Mouse (Mus musculus): ENCODE data around the gene U90926.

Gene U90926

DNA sequence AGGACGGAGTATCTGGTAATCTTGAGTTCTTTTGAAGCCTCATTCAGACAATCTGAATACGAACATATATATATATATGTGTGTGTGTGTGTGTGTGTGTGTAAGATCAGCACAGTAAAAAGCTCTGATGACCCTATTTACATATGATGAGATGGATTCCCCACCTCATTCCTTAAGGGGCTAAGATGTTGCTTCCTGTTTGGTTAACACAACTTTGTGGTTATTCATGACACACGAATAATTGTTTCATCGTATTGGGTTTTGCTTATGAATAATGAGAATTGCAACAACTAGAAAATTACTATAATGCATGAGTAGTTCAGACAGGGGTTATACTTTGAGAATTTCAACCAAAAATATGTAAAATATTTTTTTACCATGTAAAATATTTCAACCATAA lies at the start of gene U90926:
Gene U90926 (minus strand): TSS at position 101 of the 400 bp plus-strand sequence.
- DNase-seq = no peak

GRCm38 (mm10) chr5:92263761-92264359 lies 48.7 kb upstream of the U90926 start:
- DNase-seq = no peak

DNA sequence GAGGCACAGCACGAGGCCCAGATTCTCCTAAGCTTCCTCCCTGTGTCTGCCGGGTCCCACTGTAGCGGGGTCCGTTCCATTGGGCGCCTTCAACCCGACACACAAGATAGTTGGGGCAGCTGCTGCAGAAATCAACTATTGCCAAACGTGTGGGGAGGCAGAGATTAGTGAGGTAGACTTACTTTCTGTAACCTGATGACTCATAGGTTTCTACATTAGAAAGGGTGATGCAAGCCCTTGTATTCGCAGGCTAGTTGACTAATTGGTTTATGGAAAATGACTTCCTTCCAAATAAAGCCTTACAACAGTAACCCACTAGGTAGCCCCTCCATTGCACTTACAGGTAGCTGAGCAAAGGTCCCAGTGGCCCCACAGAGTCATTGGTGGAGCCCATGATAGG lies 47.4 kb upstream of the U90926 start:
- DNase-seq = no peak

DNA sequence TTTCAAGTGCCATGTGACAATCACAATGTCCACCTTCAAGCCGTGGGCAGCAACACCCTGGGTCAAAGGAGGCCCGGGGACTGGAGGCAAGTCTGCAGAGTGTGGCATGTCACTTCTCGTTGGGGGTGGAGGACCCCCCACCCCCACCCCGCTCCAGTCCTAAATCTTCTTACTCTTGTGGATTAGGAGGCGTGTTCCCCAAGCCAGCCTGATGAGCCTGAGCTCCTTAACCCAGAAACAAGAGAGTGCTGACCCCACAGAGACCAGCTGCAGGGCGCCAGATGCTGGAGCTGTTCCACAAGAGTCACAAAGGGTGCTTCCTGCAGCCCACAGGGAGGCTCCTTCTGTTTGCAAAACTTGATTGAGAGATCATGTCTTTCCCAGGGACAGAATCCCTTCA lies 41.0 kb upstream of the U90926 start, which contains the start of gene Ppef2:
Gene Ppef2 (minus strand): TSS at position 61 of the 400 bp plus-strand sequence.
- no peak for DNase-seq

GRCm38 (mm10) chr5:92254476-92254875 lies 39.3 kb upstream of the U90926 start:
- no peak for DNase-seq

GRCm38 (mm10) chr5:92252797-92253343 lies 37.7 kb upstream of the U90926 start:
- DNase-seq = no peak

- no peak for DNase-seq
Observed at GRCm38 (mm10) chr5:92252031-92252430, 36.8 kb upstream of the U90926 start.

- no peak for DNase-seq
Observed at GRCm38 (mm10) chr5:92248614-92249013, 33.4 kb upstream of the U90926 start.

DNA sequence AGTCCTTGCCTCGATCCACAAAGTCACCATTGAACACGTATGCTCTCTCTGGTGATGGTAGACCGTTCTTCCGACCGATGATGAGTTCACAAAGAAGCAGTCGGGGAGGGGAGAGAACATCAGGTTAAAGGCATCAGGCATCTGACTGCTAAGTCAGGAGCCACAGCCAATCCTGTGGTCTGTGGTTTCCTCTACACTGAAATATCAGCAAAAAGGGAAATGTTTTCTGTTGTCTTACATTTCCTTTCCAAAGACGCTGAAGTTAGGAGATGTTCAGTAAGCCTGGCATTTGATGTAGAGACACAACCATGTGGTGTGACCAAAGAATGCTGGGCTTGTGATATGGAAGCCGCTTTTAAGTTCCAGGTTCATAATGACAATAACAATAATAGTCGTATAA lies 30.3 kb upstream of the U90926 start:
- peak; percentile 32 to 64 for DNase-seq

GRCm38 (mm10) chr5:92244900-92245299 lies 29.7 kb upstream of the U90926 start:
- no peak for DNase-seq

DNA sequence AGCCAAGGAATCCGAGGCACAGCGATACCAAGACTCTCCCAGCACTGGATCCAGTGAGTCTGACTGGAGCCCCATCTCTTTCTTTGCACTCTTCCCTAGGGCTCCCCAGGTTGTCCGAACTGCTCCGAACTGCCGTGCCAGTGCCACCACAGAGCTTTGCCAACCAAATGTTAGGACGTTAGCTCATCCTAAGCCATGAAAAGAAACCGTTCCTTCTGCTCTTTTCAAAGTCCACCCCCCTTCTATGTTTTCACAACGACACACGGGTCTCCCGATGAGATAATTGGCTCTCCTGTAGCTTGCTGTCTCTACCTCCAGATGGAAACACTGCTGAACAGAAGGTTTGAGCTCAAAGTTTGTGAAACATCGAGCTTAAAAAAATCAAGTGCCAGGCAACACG lies 25.6 kb upstream of the U90926 start:
- DNase-seq = no peak

- peak; percentile 26 to 33 for DNase-seq
Observed at GRCm38 (mm10) chr5:92239333-92240232, 24.4 kb upstream of the U90926 start.

DNA sequence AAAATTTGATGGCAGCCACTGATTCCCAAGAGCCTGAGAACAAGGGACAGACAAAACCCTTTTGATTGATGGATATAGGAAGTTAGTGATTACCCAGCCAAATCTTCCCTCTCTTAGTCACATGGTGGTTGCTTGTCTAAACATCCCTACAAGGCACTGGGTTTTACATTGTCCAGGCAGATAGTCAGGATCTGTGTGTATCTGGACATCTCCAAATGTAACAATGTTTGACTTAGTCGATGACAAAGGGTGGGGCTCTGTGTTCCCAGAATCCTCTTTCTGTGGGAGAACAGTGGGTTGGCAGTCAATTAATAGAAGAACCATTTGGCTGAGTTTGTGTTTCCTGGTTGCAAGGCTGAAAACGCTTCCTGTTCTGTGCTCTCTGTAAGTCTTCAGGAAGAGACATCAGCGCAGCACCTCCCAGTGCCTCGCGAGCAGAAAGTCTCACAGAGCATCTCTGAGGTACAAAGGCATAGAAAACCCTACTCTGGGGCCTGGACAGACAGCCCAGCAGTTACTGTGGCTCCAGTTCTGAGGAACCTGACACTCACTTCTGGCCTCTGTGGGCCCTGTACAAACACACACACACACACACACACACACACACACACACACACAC lies 19.8 kb upstream of the U90926 start:
- DNase-seq = no peak

DNA sequence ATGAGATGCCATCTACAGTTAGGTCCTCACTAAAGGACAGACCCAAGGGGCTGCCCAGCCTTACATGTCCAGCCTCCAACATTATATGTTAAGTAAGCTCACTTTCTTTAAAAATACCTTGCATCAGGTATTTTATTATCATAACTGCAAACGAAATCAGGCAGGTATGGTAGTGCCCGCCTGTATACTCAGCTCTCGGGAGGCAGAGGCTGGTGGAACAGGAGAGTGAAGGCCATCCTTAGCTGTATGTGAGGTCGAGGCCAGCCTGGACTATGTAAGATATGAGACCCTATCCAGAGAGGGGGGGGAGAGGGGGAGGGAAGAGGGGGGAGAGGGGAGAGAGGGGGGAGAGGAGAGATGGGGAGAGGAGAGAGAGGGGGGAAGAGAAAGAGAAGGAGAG lies 18.2 kb upstream of the U90926 start:
- DNase-seq = no peak

DNA sequence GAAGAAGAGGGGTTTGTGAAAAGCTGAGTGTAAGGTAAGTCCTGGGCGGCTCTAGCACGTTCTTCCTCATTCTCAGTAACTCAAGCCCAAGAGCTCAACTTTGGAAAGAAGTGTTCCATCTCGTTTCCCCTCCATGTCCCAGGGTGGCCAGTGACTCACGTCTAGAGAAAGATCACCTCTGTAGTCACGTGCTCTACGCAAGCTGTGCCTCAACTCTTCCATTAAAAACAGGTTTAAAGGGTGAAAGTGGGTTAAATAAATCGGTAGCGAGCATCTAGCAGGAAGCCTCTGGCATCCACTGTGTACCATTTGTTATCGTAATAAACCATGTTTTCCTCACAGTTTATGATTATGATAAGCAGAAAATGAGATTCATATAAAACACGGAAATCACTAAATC lies 16.6 kb upstream of the U90926 start:
- DNase-seq = no peak

- DNase-seq = no peak
Observed at GRCm38 (mm10) chr5:92230306-92230705, 15.1 kb upstream of the U90926 start.

- no peak for DNase-seq
Observed at GRCm38 (mm10) chr5:92229514-92229913, 14.3 kb upstream of the U90926 start.

GRCm38 (mm10) chr5:92228776-92229175 lies 13.6 kb upstream of the U90926 start:
- no peak for DNase-seq

DNA sequence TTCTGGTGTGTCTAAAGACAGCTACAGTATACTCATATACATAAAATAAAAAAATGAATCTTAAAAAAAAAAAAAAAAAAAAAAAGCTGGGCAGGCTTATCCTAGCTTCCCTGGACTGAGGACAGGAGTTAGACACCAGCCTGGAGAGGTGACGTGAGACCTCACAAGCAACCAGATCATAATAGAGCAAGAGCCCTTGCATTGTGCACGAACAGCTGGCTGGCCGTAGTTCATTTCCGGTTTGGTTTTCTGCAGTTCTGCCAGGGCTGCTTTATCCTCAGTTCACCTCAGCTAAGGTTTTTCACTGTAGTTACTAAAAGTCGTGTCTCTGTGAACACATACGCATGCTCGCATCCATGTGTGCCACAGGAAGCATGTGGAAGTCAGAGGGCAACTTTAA lies 12.6 kb upstream of the U90926 start:
- no peak for DNase-seq

GRCm38 (mm10) chr5:92220287-92220902 lies 5.2 kb upstream of the U90926 start:
- DNase-seq = no peak

DNA sequence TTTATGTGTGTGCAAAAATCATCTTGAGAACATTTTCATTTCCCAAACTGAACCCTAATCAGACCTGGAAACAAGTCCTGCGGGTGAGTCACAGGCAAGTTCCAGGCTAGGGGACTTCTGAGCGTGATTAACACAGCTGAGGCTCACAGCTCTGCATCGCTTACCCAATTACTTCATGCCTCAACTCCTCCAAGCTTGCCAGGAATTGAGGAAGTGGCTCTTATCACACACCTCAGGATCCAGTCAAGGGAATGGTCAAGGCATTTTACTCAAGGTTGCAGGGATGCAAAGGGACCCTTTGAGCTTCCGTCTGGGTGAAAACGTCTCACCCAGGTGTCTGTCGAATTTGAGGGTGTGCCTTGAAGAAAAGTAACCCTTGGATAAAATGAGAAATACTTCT lies 4.6 kb upstream of the U90926 start:
- no peak for DNase-seq

DNA sequence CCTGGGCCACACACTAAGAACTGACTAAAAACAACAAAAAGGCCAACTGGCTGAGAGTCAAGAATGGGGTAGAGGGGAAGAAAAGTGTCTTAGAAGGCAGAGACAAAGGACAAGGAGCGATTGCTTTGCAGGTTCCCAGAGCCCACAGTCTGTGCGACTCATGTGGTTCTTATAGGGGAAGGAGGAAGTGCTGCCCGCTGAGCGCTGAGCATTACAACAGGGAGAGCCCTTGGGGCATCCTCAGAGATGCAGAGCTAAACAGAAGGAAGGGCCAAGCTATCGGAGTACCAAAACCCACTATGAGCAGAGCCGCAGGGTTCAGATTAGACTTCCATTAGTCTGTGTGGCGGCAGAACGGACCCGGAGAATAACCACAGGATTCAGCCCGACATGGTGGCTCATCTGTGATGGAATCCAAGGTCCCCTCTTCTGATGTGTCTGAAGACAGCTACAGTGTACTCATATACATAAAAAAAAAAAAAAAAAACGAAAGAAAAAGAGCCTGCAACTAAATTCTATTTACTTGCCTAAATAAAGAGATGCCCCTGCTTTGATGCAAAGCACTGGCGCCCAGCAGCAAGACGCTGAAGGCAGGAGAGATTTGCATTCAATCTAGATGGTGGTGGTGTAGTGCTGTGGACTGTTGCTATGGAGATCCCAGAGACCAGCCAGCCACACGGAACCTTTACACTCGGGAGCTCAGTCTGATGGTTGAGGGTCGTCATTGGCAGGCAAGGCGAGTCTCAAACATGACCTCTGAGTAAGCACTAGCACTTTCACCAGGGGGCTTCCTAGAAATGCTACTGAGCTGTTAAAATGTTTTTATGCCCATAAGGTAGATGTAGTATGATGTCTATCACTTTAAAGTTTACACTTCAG lies 3.9 kb upstream of the U90926 start:
- DNase-seq = no peak
